Mouse (Mus musculus): ENCODE measurements around the gene Proser1. TPM values are rescaled to one million over a fixed set of nuclear protein-coding genes. Genes with fewer than 3 reads are reported as not detected.

Gene Proser1
- total and polyA plus RNA-seq, 3 experiments, result 2.9 to 22.2 (median 3.9) TPM

DNA sequence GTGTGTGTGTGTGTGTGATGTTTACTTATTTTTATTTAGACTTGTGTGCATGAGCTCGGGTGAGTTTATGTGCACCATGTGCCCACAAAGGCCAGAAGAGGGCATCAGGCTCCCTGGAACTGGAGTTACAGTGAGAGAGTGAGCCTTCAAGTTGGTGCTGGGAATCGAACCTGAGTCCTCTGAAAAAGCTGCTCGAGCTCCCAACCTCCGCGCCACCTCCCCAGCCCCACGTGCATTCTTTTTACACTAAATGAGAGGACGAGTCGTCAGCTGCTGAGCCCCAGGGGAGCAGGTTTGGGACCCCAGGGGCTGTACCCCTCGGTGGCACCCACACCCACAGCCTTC is 793 bp upstream of the Proser1 start:
- Histone ChIP-seq H3K9ac (ENCODE audit: insufficient read depth, low read depth) (peak overlapping the region; percentile 68), H3K4me3 (replicated peaks in 1 of 3; ENCODE audit: low read depth in 2 of 3, low read length in 2 of 3, poor library complexity in 1 of 3) (peak overlapping the region; percentile 73 to 88 (median 76)), H3K4me1 (ENCODE audit: control insufficient read depth in 1 of 2, insufficient read depth in 2 of 2) (peaks cover 0 to 44% of the 10 kb centered on the region in 2 experiments; a peak in 2 of 4 replicates), H3K79me2 (replicated peaks; ENCODE audit: control insufficient read depth, extremely low read depth, insufficient read depth, poor library complexity, severe bottlenecking) (peaks cover 44% of the 10 kb centered on the region), H3K27ac (ENCODE audit: insufficient read depth, low read depth) (peak overlapping the region; percentile 70), H3K27me3 (replicated peaks) (no peaks in the 10 kb centered on the region), H3K9me3 (replicated peaks; ENCODE audit: low read length) (no peaks in the 10 kb centered on the region), H3K4me2 (ENCODE audit: insufficient read depth, low read depth, poor library complexity, severe bottlenecking) (peak overlapping the region; percentile 17; the same call in 1 of the 2 replicates), H3K36me3 (replicated peaks in 1 of 2; ENCODE audit: control insufficient read depth in 1 of 2, insufficient read depth in 1 of 2, low read length in 1 of 2) (peaks cover 22 to 36% of the 10 kb centered on the region in 2 experiments)
- TF ChIP-seq SMC3 (IDR thresholded peaks at IDR 0.05; ENCODE audit: low read depth, low read length) (peak; percentile 7; the same call in 1 of the 2 replicates), ELF1 (IDR thresholded peaks at IDR 0.05; ENCODE audit: low read depth, low read length) (no peak), E2F4 (IDR thresholded peaks at IDR 0.05; ENCODE audit: insufficient replicate concordance, low read depth, low read length) (no peak), POLR2A (IDR thresholded peaks at IDR 0.05; ENCODE audit: low read depth, low read length) (no peak), HCFC1 (IDR thresholded peaks at IDR 0.05; ENCODE audit: low read depth, low read length) (no peak), EP300 (IDR thresholded peaks at IDR 0.05; ENCODE audit: low read length) (no peak), CTCF (conservative IDR thresholded peaks at IDR 0.05 in 1 of 2, IDR thresholded peaks at IDR 0.05 in 1 of 2; ENCODE audit: low read depth in 2 of 2, low read length in 2 of 2) (peak in 1 of 2 experiments; percentile 31; a peak in 1 of 4 replicates), CHD1 (IDR thresholded peaks at IDR 0.05; ENCODE audit: low read depth, low read length) (no peak), ETS1 (conservative IDR thresholded peaks at IDR 0.05; ENCODE audit: low read depth, low read length) (no peak)
- peak; percentile 72 for DNase-seq (ENCODE audit: extremely low read depth)
- in situ Hi-C loops (cut with MboI; ENCODE audit: low pct_ligation_motif_present, low pct_unique_long_range_greater_than_20kb, low sequenced_read_pairs) (loop anchor here (25.0 kb wide), 1 partner anchor 1200 kb away; the partner anchor contains the start of gene Foxo1), dilution Hi-C loops (cut with MboI; ENCODE audit: extremely low pct_ligation_motif_present, extremely low pct_unique_long_range_greater_than_20kb, low sequenced_read_pairs) (no loop called here)

DNA sequence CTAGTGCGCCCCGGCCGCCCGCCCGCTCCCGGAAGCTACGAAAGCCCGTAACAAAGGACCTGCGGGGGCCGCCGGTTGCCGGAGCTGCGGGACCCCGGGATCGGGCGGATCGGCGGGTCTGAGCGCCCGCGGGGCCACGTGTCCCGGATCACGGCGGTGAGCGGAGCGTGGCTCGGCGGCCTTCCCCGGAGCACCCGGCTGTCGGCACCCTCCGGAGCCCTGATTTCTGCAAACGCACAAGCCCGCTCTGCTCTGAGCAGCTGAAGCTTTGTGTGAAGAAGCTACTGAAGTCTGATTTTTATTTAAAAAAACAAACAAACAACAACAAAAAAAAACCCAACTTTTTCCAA is 274 bp downstream of the Proser1 start:
- in situ Hi-C loops (cut with MboI; ENCODE audit: low pct_ligation_motif_present, low pct_unique_long_range_greater_than_20kb, low sequenced_read_pairs), result loop anchor here (25.0 kb wide), 1 partner anchor 1201 kb away; the partner anchor contains the start of gene Foxo1
- no peaks in the 10 kb centered on the region for H3K27me3 ChIP-seq (replicated peaks)
- peak; percentile 78 for TF ChIP-seq MXI1 (IDR thresholded peaks at IDR 0.05; ENCODE audit: low read depth, low read length)
- peak; percentile 9; the same call in 1 of the 2 replicates for TF ChIP-seq NELFE (IDR thresholded peaks at IDR 0.05; ENCODE audit: low read depth, low read length)
- peak; percentile 72 for TF ChIP-seq UBTF (IDR thresholded peaks at IDR 0.05; ENCODE audit: low read depth, low read length)
- no peak for TF ChIP-seq JUND (conservative IDR thresholded peaks at IDR 0.05; ENCODE audit: low read depth, low read length)
- peak; percentile 4; the same call in 1 of the 2 replicates for TF ChIP-seq TCF12 (IDR thresholded peaks at IDR 0.05; ENCODE audit: low read depth, low read length)
- no peak for TF ChIP-seq USF1 (IDR thresholded peaks at IDR 0.05; ENCODE audit: low read depth, low read length)
- 0 out of 2 replicates have a peak, but pooled peaks have one; percentile 11 for TF ChIP-seq MAX (IDR thresholded peaks at IDR 0.05; ENCODE audit: low read length)
- peak; percentile 9; the same call in 1 of the 2 replicates for TF ChIP-seq SIN3A (IDR thresholded peaks at IDR 0.05; ENCODE audit: low read length)
- peak overlapping the region; percentile 91 for H3K9ac ChIP-seq (ENCODE audit: insufficient read depth, low read depth)
- H3K79me2 ChIP-seq (replicated peaks; ENCODE audit: control insufficient read depth, extremely low read depth, insufficient read depth, poor library complexity, severe bottlenecking), result peaks cover 47% of the 10 kb centered on the region
- peaks cover 15 to 32% of the 10 kb centered on the region in 2 experiments for H3K36me3 ChIP-seq (replicated peaks in 1 of 2; ENCODE audit: control insufficient read depth in 1 of 2, insufficient read depth in 1 of 2, low read length in 1 of 2)
- DNase-seq (ENCODE audit: extremely low read depth), result no peak
- dilution Hi-C loops (cut with MboI; ENCODE audit: extremely low pct_ligation_motif_present, extremely low pct_unique_long_range_greater_than_20kb, low sequenced_read_pairs), result no loop called here
- H3K4me3 ChIP-seq (replicated peaks in 1 of 3; ENCODE audit: low read depth in 2 of 3, low read length in 2 of 3, poor library complexity in 1 of 3), result peak overlapping the region; percentile 55 to 76 (median 73)
- peaks cover 0 to 46% of the 10 kb centered on the region in 2 experiments; a peak in 2 of 4 replicates for H3K4me1 ChIP-seq (ENCODE audit: control insufficient read depth in 1 of 2, insufficient read depth in 2 of 2)
- no peak overlapping the region for H3K27ac ChIP-seq (ENCODE audit: insufficient read depth, low read depth)
- peak overlapping the region; percentile 93; the same call in 1 of the 2 replicates for H3K4me2 ChIP-seq (ENCODE audit: insufficient read depth, low read depth, poor library complexity, severe bottlenecking)
- H3K9me3 ChIP-seq (replicated peaks; ENCODE audit: low read length), result no peaks in the 10 kb centered on the region
